Mouse (Mus musculus): ENCODE results near the gene Mfsd4b5.

GRCm38 (mm10) chr10:39949377-39949954, 37.0 kb downstream of the Mfsd4b5 start:
- TF ChIP-seq CTCF (IDR thresholded peaks at IDR 0.05; ENCODE audit: low read depth) (no peak), EP300 (optimal IDR thresholded peaks at IDR 0.05) (no peak)
